Mouse (Mus musculus): ENCODE measurements around the gene Efna5. TPM values are rescaled to one million over a fixed set of nuclear protein-coding genes. Genes with fewer than 3 reads are reported as not detected.

Gene Efna5
- total RNA-seq, 2 experiments from 2014 or later, result 22.1 to 26.5 TPM

DNA sequence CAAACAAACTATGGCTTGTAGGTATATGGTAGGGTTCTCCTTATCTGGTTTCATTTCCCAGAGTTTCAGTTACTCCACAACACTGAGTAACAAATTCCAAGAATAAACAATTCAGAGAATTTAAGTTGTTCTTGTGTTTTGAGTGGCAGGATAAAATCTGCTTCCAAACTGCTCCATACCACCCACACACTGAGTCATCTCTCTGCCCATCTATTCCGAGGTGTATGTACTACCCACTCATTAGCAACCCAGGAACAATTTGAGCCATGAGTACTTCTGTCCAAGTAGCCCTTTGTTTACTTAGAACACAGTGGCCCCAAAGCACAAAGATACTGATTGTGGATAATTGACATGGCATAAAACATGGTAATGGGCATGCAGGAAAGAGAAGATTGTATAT is 311.0 kb downstream of the Efna5 start:
- intact Hi-C loops (cut with DNase I), result loop anchor here (1.0 kb wide), 1 partner anchor 8 kb away; no protein-coding TSS in a partner anchor
- DNase-seq, result no peak

- no peak for DNase-seq
- intact Hi-C loops (cut with DNase I), result no loop called here
Measured at GRCm38 (mm10) chr17:62568019-62568418, 313.1 kb downstream of the Efna5 start.

GRCm38 (mm10) chr17:62565632-62566031 is 315.5 kb downstream of the Efna5 start:
- no peak for DNase-seq
- intact Hi-C loops (cut with DNase I), result no loop called here

DNA sequence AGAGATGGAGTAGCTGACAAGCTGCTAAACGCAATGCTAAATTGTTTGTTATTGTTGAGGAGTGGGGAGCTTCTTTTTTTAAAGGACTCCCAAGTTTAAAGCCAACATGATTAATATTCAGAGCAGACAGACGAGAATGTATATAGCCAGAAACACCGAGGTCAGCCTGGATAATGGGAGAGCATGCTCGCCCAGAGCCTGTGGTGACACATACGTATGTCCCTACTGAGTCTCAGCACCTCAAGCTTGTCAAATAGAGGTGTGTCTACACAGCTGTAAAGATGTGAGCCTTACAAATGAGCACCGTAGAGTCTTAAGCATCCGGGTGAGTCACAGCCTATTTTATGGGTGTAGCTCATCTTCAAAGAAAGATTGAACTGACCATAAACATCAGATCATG is 318.7 kb downstream of the Efna5 start:
- intact Hi-C loops (cut with DNase I), result loop anchor here (1.0 kb wide), 1 partner anchor 8 kb away; no protein-coding TSS in a partner anchor

GRCm38 (mm10) chr17:62557215-62557614 is 323.9 kb downstream of the Efna5 start:
- peak in 1 of 2 experiments; percentile 8 for DNase-seq
- intact Hi-C loops (cut with DNase I), result no loop called here

More for the DNA sequence above, 318.7 kb downstream of the Efna5 start:
- no peak for DNase-seq
